Mouse (Mus musculus): ENCODE measurements around the gene Man1a2. TPM values are rescaled to one million over a fixed set of nuclear protein-coding genes. Genes with fewer than 3 reads are reported as not detected.

The Man1a2 gene
- polyA plus RNA-seq, 1 experiment from 2014 or later, result 92.1 TPM

DNA sequence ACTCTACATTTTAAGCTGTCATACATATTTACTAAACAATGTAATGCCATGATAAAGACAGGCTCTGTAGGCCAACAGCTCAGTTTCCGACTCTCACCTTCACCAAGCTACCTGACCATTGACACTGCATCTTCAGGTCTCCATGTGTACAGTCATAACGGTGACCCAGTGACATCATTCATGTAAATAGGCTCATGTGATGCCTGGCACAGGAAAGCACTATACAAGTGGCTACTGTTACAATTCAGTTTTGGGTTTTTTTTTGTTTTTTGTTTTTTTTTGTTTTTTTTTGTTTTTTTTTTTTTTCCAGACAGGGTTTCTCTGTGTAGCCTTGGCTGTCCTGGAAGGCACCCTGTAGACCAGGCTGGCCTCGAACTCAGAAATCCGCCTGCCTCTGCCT is 94.2 kb downstream of the Man1a2 start:
- 88% methylated on average over 4 of the region's 4 CpGs for WGBS
- Histone ChIP-seq H3K36me3 (ENCODE audit: control insufficient read depth, insufficient read depth) (peaks cover 9% of the 10 kb centered on the region), H3K27me3 (replicated peaks; ENCODE audit: control insufficient read depth, insufficient read depth, low read length) (no peaks in the 10 kb centered on the region), H3K9ac (ENCODE audit: low read depth, low read length) (no peak overlapping the region), H3K4me2 (replicated peaks; ENCODE audit: low read depth) (no peak overlapping the region), H3K27ac (ENCODE audit: low read depth, low read length) (no peak overlapping the region), H3K9me3 (ENCODE audit: control insufficient read depth) (no peaks in the 10 kb centered on the region), H3K4me1 (replicated peaks; ENCODE audit: control insufficient read depth, insufficient read depth, low read length) (no peaks in the 10 kb centered on the region), H3K4me3 (ENCODE audit: low read depth, low read length) (no peak overlapping the region)
- TF ChIP-seq CTCF (IDR thresholded peaks at IDR 0.05; ENCODE audit: low read depth), result no peak
- ATAC-seq, result no peak

DNA sequence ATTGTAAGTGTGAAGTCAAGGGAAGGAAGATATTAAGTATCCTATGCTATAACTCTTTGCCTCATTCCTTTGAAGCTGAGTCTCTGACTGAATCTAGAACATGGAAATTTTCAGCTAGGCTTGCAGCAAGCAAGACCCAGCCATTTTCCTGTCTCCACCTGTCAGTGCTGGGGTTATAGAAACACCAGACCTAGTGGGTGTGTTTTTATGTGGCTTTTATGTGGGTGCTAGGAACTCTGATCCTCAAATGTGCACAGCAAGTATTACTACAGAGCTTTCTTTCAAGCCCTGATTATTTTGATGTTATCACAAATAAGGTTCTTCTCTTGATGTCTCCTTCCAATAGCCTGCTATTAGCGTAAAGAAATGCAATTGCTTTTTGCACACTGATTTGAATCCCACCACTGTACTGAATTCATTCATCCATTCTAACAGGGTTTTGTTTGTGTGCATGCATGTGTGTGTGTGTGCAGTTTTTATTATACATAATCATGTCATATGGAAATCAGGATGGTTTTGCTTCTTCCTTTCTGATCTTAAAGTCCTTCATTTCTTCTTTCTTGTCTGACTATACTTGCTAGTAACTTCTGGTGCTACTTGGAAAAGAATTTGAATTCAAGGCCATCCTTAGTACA is 102.5 kb downstream of the Man1a2 start:
- H3K9me3 ChIP-seq (ENCODE audit: control insufficient read depth), result no peaks in the 10 kb centered on the region
- no peak for ATAC-seq
- no peak for TF ChIP-seq CTCF (IDR thresholded peaks at IDR 0.05; ENCODE audit: low read depth)
- peaks cover 12% of the 10 kb centered on the region for H3K36me3 ChIP-seq (ENCODE audit: control insufficient read depth, insufficient read depth)
- H3K4me3 ChIP-seq (ENCODE audit: low read depth, low read length), result no peak overlapping the region
- no peaks in the 10 kb centered on the region for H3K27me3 ChIP-seq (replicated peaks; ENCODE audit: control insufficient read depth, insufficient read depth, low read length)
- H3K4me2 ChIP-seq (replicated peaks; ENCODE audit: low read depth), result no peak overlapping the region
- H3K27ac ChIP-seq (ENCODE audit: low read depth, low read length), result no peak overlapping the region
- no peak overlapping the region for H3K9ac ChIP-seq (ENCODE audit: low read depth, low read length)
- 98% methylated on average over 1 of the region's 1 CpGs for WGBS
- H3K4me1 ChIP-seq (replicated peaks; ENCODE audit: control insufficient read depth, insufficient read depth, low read length), result no peaks in the 10 kb centered on the region

- no peak for TF ChIP-seq CTCF (IDR thresholded peaks at IDR 0.05; ENCODE audit: low read depth)
- 61% methylated on average over 3 of the region's 3 CpGs for WGBS
- H3K4me3 ChIP-seq (ENCODE audit: low read depth, low read length), result no peak overlapping the region
- H3K36me3 ChIP-seq (ENCODE audit: control insufficient read depth, insufficient read depth), result peaks cover 10% of the 10 kb centered on the region; the same call in 1 of the 2 replicates
- no peak overlapping the region for H3K9ac ChIP-seq (ENCODE audit: low read depth, low read length)
- ATAC-seq, result no peak
- H3K4me1 ChIP-seq (replicated peaks; ENCODE audit: control insufficient read depth, insufficient read depth, low read length), result no peaks in the 10 kb centered on the region
- no peaks in the 10 kb centered on the region for H3K9me3 ChIP-seq (ENCODE audit: control insufficient read depth)
- H3K27ac ChIP-seq (ENCODE audit: low read depth, low read length), result no peak overlapping the region
- no peaks in the 10 kb centered on the region for H3K27me3 ChIP-seq (replicated peaks; ENCODE audit: control insufficient read depth, insufficient read depth, low read length)
- H3K4me2 ChIP-seq (replicated peaks; ENCODE audit: low read depth), result no peak overlapping the region
These were observed 112.6 kb downstream of the Man1a2 start for GRCm38 (mm10) chr3:100572571-100573183.

DNA sequence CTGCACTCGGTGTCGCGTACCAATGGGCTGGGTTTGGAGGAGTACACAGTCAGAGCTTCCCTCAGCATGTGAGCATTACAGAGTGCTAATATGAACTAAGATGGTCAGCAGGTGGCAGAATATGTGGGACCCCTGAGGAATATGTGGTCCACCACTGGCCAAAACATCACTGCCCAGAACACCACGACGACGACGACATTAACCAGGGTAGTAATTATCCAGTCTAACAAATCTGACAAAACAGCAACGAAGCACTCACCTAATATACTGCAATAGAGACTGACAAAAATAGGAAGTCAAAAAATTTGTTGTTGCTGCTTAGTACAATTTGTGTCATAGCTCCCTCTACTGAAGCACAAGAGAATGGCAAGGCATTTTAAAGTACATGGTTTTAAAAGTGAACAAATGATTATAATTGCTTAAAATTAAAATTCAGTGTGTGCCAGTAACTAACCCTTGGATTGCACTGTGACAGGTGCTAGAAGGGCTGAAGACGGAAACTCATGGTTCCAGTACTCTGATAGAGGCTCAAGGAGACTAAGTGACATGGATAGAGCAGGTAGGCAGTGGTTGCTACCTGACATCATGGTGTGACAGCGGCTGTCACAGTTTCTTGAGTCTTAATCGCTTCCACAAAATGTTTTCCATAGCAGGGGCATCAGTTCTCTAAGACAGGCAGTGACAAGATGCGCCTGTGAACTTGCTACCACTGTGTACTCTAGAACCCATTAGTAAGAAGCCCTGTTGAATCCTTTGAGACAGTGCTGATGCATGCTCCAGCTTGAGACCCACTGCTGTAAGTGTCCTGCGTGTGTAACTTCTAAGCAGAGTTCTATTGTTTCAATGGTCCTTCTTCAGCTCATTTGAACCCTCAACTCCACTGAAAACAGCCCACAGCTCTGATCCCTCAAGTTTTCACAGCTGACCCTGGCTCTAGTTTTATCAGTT is 116.6 kb downstream of the Man1a2 start:
- WGBS, result 88% methylated on average over 13 of the region's 13 CpGs

DNA sequence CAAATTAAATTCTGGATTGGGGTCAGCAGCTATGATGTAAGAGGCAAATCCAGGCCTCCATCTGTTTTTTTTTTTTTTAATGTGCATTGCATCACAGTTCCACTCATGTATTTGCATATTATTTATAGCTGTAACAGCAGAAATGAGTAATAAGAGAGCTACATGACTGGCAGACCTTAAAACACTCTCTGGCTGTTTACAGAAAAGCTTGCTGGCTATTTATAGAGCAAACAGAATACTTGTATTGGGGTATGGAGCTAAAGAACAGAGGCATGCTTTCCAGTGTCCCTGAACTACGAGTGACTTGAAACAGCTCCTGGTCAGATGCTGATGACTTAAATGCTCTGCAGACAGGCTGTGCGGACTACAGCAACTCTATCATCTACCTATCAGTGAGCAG is 121.7 kb downstream of the Man1a2 start:
- H3K27ac ChIP-seq (ENCODE audit: low read depth, low read length), result no peak overlapping the region
- H3K36me3 ChIP-seq (ENCODE audit: control insufficient read depth, insufficient read depth), result peaks cover 20% of the 10 kb centered on the region
- no peaks in the 10 kb centered on the region for H3K9me3 ChIP-seq (ENCODE audit: control insufficient read depth)
- no peaks in the 10 kb centered on the region for H3K4me1 ChIP-seq (replicated peaks; ENCODE audit: control insufficient read depth, insufficient read depth, low read length)
- no peak for ATAC-seq
- 81% methylated on average over 2 of the region's 2 CpGs for WGBS
- no peak overlapping the region for H3K9ac ChIP-seq (ENCODE audit: low read depth, low read length)
- no peak for TF ChIP-seq CTCF (IDR thresholded peaks at IDR 0.05; ENCODE audit: low read depth)
- no peak overlapping the region for H3K4me3 ChIP-seq (ENCODE audit: low read depth, low read length)
- H3K4me2 ChIP-seq (replicated peaks; ENCODE audit: low read depth), result no peak overlapping the region
- H3K27me3 ChIP-seq (replicated peaks; ENCODE audit: control insufficient read depth, insufficient read depth, low read length), result no peaks in the 10 kb centered on the region

More for the DNA sequence above, 116.6 kb downstream of the Man1a2 start:
- TF ChIP-seq CTCF (IDR thresholded peaks at IDR 0.05; ENCODE audit: low read depth), result peak; percentile 76
- H3K27me3 ChIP-seq (replicated peaks; ENCODE audit: control insufficient read depth, insufficient read depth, low read length), result no peaks in the 10 kb centered on the region
- H3K4me2 ChIP-seq (replicated peaks; ENCODE audit: low read depth), result no peak overlapping the region
- ATAC-seq, result no peak
- H3K4me1 ChIP-seq (replicated peaks; ENCODE audit: control insufficient read depth, insufficient read depth, low read length), result no peaks in the 10 kb centered on the region
- no peaks in the 10 kb centered on the region for H3K9me3 ChIP-seq (ENCODE audit: control insufficient read depth)
- peaks cover 20% of the 10 kb centered on the region for H3K36me3 ChIP-seq (ENCODE audit: control insufficient read depth, insufficient read depth)
- no peak overlapping the region for H3K4me3 ChIP-seq (ENCODE audit: low read depth, low read length)
- no peak overlapping the region for H3K27ac ChIP-seq (ENCODE audit: low read depth, low read length)
- no peak overlapping the region for H3K9ac ChIP-seq (ENCODE audit: low read depth, low read length)

DNA sequence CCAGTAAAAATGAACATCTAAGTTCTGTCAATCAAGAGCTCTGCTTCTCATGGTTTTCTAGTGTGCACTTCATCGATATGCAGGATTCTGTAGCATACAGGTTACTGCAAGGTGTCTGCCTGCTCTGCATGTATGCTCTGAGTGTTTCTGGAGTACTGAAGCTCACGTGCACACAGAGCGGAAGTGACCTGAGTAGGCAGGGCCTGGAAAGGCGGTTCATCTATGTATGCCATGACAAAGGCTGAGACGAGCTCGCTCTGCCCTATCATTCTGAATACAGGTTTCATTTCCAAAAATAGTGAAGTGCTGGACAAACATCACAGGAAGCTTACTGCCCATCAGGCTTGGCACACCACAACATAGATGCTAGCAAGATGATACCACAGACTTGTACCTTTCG is 122.8 kb downstream of the Man1a2 start:
- Histone ChIP-seq H3K4me3 (ENCODE audit: low read depth, low read length) (no peak overlapping the region), H3K36me3 (ENCODE audit: control insufficient read depth, insufficient read depth) (peaks cover 20% of the 10 kb centered on the region), H3K27me3 (replicated peaks; ENCODE audit: control insufficient read depth, insufficient read depth, low read length) (no peaks in the 10 kb centered on the region), H3K4me1 (replicated peaks; ENCODE audit: control insufficient read depth, insufficient read depth, low read length) (no peaks in the 10 kb centered on the region), H3K9ac (ENCODE audit: low read depth, low read length) (no peak overlapping the region), H3K4me2 (replicated peaks; ENCODE audit: low read depth) (no peak overlapping the region), H3K27ac (ENCODE audit: low read depth, low read length) (no peak overlapping the region), H3K9me3 (ENCODE audit: control insufficient read depth) (no peaks in the 10 kb centered on the region)
- 94% methylated on average over 7 of the region's 7 CpGs for WGBS
- TF ChIP-seq CTCF (IDR thresholded peaks at IDR 0.05; ENCODE audit: low read depth), result no peak
- no peak for ATAC-seq
